29 mouse cellular contexts compared by ENCODE assay signal in the genomic region with DNA sequence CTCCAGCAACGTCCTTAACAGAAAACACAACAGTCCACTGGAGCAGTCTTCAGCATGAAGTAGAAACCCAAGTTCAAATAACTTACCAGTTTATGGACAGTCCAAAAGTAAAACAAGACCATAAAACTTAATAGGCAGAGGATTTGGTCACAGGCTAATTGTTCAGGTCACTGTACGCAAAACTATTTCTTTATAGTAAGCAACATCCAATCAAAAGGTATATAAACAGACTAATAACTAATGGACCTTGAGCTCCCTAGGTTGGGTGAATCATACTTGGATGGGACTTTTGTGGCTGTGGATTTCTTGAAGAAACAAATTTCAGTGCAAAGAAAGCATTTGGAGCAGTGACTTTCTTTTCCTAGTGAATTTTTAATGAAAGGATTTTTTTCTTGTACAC. TPM values are rescaled to one million over a fixed set of nuclear protein-coding genes. Genes with fewer than 3 reads are reported as not detected.
"Had no signal": no experiment of that assay in that cellular context is flagged by ENCODE, and none has a peak within 500 bp of the region (broad histone marks: within the 10 kb centered on the region; RNA-seq: fewer than 3 reads in every experiment).

No protein-coding gene starts in this region.

- ATAC-seq: hindbrain, postnatal 0 days; liver, embryonic 12.5 days had no signal

- H3K27me3 ChIP-seq: heart, embryonic 12.5 days; hindbrain, embryonic 13.5 days; hindbrain, embryonic 15.5 days; limb, embryonic 13.5 days; limb, embryonic 15.5 days; liver, embryonic 12.5 days had no signal

- H3K36me3 ChIP-seq: heart, embryonic 10.5 days; heart, embryonic 12.5 days; hindbrain, embryonic 13.5 days; hindbrain, embryonic 15.5 days; limb, embryonic 13.5 days; limb, embryonic 15.5 days; liver, embryonic 12.5 days had no signal

- H3K4me3 ChIP-seq: heart, embryonic 10.5 days; heart, embryonic 12.5 days; hindbrain, embryonic 13.5 days; hindbrain, embryonic 15.5 days; layer of hippocampus, adult 2 months; left cerebral cortex, adult 2 months; limb, embryonic 13.5 days; limb, embryonic 15.5 days; liver, embryonic 12.5 days had no signal

- DNase-seq: gastrocnemius, postnatal 14 days; gastrocnemius, postnatal 36 days; heart, adult 18-20 months; heart, postnatal 10 days; kidney, adult 18-20 months; kidney, adult 8-10 months; kidney, postnatal 10 days; kidney, postnatal 25 days; kidney, postnatal 4 days; left cerebral cortex, postnatal 4 days had no signal

- H3K27ac ChIP-seq: heart, embryonic 10.5 days; hindbrain, embryonic 13.5 days; hindbrain, embryonic 15.5 days; hindbrain, postnatal 0 days; layer of hippocampus, adult 2 months; left cerebral cortex, adult 2 months; limb, embryonic 13.5 days; limb, embryonic 15.5 days; liver, embryonic 12.5 days; liver, embryonic 14.5 days had no signal

- H3K9ac ChIP-seq: heart, embryonic 12.5 days; hindbrain, embryonic 13.5 days; hindbrain, embryonic 15.5 days; limb, embryonic 13.5 days; limb, embryonic 15.5 days; liver, embryonic 12.5 days; liver, embryonic 14.5 days had no signal

- H3K9me3 ChIP-seq: heart, embryonic 10.5 days; heart, embryonic 12.5 days; hindbrain, embryonic 13.5 days; hindbrain, embryonic 15.5 days; limb, embryonic 13.5 days; limb, embryonic 15.5 days; liver, embryonic 12.5 days had no signal

- H3K4me1 ChIP-seq: heart, embryonic 10.5 days; heart, embryonic 12.5 days; hindbrain, embryonic 13.5 days; hindbrain, embryonic 15.5 days; limb, embryonic 15.5 days; liver, embryonic 12.5 days had no signal

- H3K4me2 ChIP-seq: heart, embryonic 12.5 days; hindbrain, embryonic 13.5 days; hindbrain, embryonic 15.5 days; limb, embryonic 13.5 days; limb, embryonic 15.5 days; liver, embryonic 12.5 days had no signal

RNA-seq across cellular contexts. Expression of gene Themis3, which starts 6.8 kb away (rescaled TPM):
- total RNA-seq: gastrocnemius, postnatal 14 days; heart, adult 18-20 months; heart, adult 8-10 months; hematopoietic stem cell, adult 5-6 weeks; layer of hippocampus, adult 2 months; layer of hippocampus, postnatal 10 days; left cerebral cortex, postnatal 4 days; liver, adult 2 months had no signal
- polyA plus RNA-seq: gonadal fat pad, adult 2 months; heart, embryonic 10.5 days; heart, embryonic 12.5 days; heart, embryonic 14.5 days; hindbrain, embryonic 11.5 days; hindbrain, embryonic 13.5 days; hindbrain, postnatal 0 days; limb, embryonic 11.5 days; liver, adult 2 months; liver, embryonic 12.5 days; liver, embryonic 14.5 days had no signal
